Mouse (Mus musculus) liver, embryonic 14.5 days (tissue): ENCODE measurements around the gene Zfp85. TPM values are rescaled to one million over a fixed set of nuclear protein-coding genes. Genes with fewer than 3 reads are reported as not detected.
A peak's percentile ranks its signal among the peaks of the same experiment; 100 is the strongest.
"Not testable (repeated sequence)": the region's sequence is repeated elsewhere in the genome, so short reads cannot be mapped to it uniquely, and the experiment has no call there.

ENCODE experiments used
- ATAC-seq: fragments of 200-750 bp; cut with Nextera tagmentation; 2 replicates; pipeline ENCODE4 v1.8.0; 2017; ENCODE audit warnings: moderate number of reproducible peaks, mild to moderate bottlenecking, moderate library complexity; ENCODE audit not compliant: insufficient read depth
- DNase-seq, 3 experiments: peaks; one replicate each; pipeline ENCODE4 v3.0.0-alpha.2; 2012 to 2013; ENCODE audit warnings: low read depth in 3 of 3, low spot score in 3 of 3
- H3K27ac ChIP-seq: fragments of 300-500 bp; sonication (generic); 2 replicates; pipeline ENCODE4 v1.5.1; 2014; ENCODE audit warnings: moderate library complexity, mild to moderate bottlenecking, control low read depth, inconsistent platforms
- H3K27me3 ChIP-seq: fragments of 300-500 bp; sonication (generic); 2 replicates; pipeline ENCODE4 v1.6.1; 2014; ENCODE audit warnings: mild to moderate bottlenecking, low read length, moderate library complexity; ENCODE audit not compliant: control insufficient read depth, insufficient read depth
- H3K36me3 ChIP-seq: fragments of 300-500 bp; sonication (generic); replicated peaks from 2 replicates; pipeline ENCODE4 v1.6.1; 2014; ENCODE audit warnings: low read depth; ENCODE audit not compliant: control insufficient read depth, insufficient read depth
- H3K4me1 ChIP-seq, 2 experiments: fragments of 200-500 bp in 1 of 2; fragments of 300-500 bp in 1 of 2; sonication (generic) in 1 of 2; replicated peaks; 2 replicates each; pipeline ENCODE4 v1.6.1; 2012 to 2014; ENCODE audit warnings: antibody characterized with exemption in 1 of 2, inconsistent platforms in 1 of 2, low read length in 1 of 2; ENCODE audit not compliant: control insufficient read depth in 2 of 2, insufficient read depth in 2 of 2
- H3K4me2 ChIP-seq: fragments of 300-500 bp; sonication (generic); 2 replicates; pipeline ENCODE4 v1.6.1; 2014; ENCODE audit warnings: low read depth, mild to moderate bottlenecking, control low read depth, moderate library complexity
- H3K4me3 ChIP-seq, 2 experiments: fragments of 200-500 bp in 1 of 2; fragments of 300-500 bp in 1 of 2; sonication (generic) in 1 of 2; 2 replicates each; pipeline ENCODE4 v1.5.1; 2012 to 2014; ENCODE audit warnings: low read depth in 2 of 2, low read length in 2 of 2, mild to moderate bottlenecking in 2 of 2, control low read depth in 1 of 2, inconsistent platforms in 1 of 2, moderate library complexity in 1 of 2; ENCODE audit not compliant: insufficient read depth in 1 of 2
- H3K9ac ChIP-seq: fragments of 300-500 bp; sonication (generic); replicated peaks from 2 replicates; pipeline ENCODE4 v1.6.1; 2014; ENCODE audit warnings: mild to moderate bottlenecking, control low read depth, moderate library complexity
- H3K9me3 ChIP-seq: fragments of 300-500 bp; sonication (generic); 2 replicates; pipeline ENCODE4 v1.6.1; 2016; ENCODE audit warnings: low read length, mixed read lengths; ENCODE audit not compliant: control insufficient read depth
- CTCF ChIP-seq: IDR thresholded peaks from 2 replicates; pipeline ENCODE4 v1.5.1; 2016; ENCODE audit warnings: antibody characterized with exemption, low read depth, control low read depth
- EP300 ChIP-seq: IDR thresholded peaks from 2 replicates; pipeline ENCODE4 v1.6.1; 2016; ENCODE audit warnings: antibody characterized with exemption, low read depth
- WGBS: fragments of 180-500 bp; shearing (Covaris S2); extraction: QIAGEN DNeasy Blood & Tissue Kit; methylation state at CpG from one replicate; pipeline ENCODE4 v1.1.7; 2014; ENCODE audit not compliant: insufficient replicate concordance; 5-methylcytosine and 5-hydroxymethylcytosine counted together
- polyA plus RNA-seq, 2 experiments: library from polyadenylated mRNA; depleted of rRNA in 1 of 2; stranded (reverse) in 1 of 2; unstranded in 1 of 2; fragments of >200 nt; fragmentation: Nextera tagmentation in 1 of 2; extraction: Ambion mirVana in 1 of 2; gene quantifications; 2 replicates each; pipeline versions ENCODE4 v1.2.1 to v1.2.3; 2012 to 2014

The Zfp85 gene
- 0.37 and 0.74 TPM in 2 replicates for polyA plus RNA-seq (2012; rRNA removed)
- polyA plus RNA-seq (2014; fragmentation: Nextera tagmentation; extraction: Ambion mirVana), result 1.0 and 1.2 TPM in 2 replicates

GRCm38 (mm10) chr13:67754333-67755306 is at the start of gene Zfp85:
Gene Zfp85 (minus strand): TSS chr13:67755228.
- TF ChIP-seq CTCF, result no peak
- TF ChIP-seq EP300, result no peak
- H3K4me3 ChIP-seq, result peak within 1 kb of the TSS; percentile 68 to 95
- no peaks in the 10 kb centered on the region for H3K27me3 ChIP-seq
- H3K4me1 ChIP-seq, result 0 out of 4 replicates have a peak, but pooled peaks cover 0 to 3% of the 10 kb centered on the region in 2 experiments
- peak; percentile 86 for ATAC-seq
- WGBS, result 7% methylated on average over 24 of the region's 24 CpGs
- H3K9ac ChIP-seq, result peak within 1 kb of the TSS; percentile 63
- H3K9me3 ChIP-seq, result no peaks in the 10 kb centered on the region
- DNase-seq, result peak; percentile 27 to 41 (median 40)
- no peak within 1 kb of the TSS for H3K27ac ChIP-seq
- H3K36me3 ChIP-seq, result no peaks in the 10 kb centered on the region
- H3K4me2 ChIP-seq, result peak within 1 kb of the TSS; percentile 64

GRCm38 (mm10) chr13:67799151-67799550 is 44.1 kb upstream of the Zfp85 start:
- not testable (repeated sequence) for DNase-seq, H3K9ac ChIP-seq, H3K27ac ChIP-seq, ATAC-seq, H3K27me3 ChIP-seq, H3K9me3 ChIP-seq, H3K4me2 ChIP-seq, H3K4me3 ChIP-seq, H3K4me1 ChIP-seq, H3K36me3 ChIP-seq
- WGBS, result 57% methylated on average over 3 of the region's 3 CpGs

- DNase-seq (no peak), ATAC-seq (no peak)
- Histone ChIP-seq H3K4me3 (no peak overlapping the region), H3K4me1 (no peaks in the 10 kb centered on the region), H3K4me2 (no peak overlapping the region), H3K27me3 (no peaks in the 10 kb centered on the region), H3K9ac (no peak overlapping the region), H3K36me3 (no peaks in the 10 kb centered on the region), H3K27ac (no peak overlapping the region), H3K9me3 (no peaks in the 10 kb centered on the region)
- WGBS, result 78% methylated on average over 3 of the region's 3 CpGs
- no peak for TF ChIP-seq CTCF
Measured at GRCm38 (mm10) chr13:67798618-67799017, 43.6 kb upstream of the Zfp85 start.

- H3K9me3 ChIP-seq, result no peaks in the 10 kb centered on the region
- H3K27me3 ChIP-seq, result no peaks in the 10 kb centered on the region
- no peak for DNase-seq
- WGBS, result 70% methylated on average over 10 of the region's 10 CpGs
- no peak overlapping the region for H3K27ac ChIP-seq
- H3K36me3 ChIP-seq, result no peaks in the 10 kb centered on the region
- TF ChIP-seq EP300 (no peak), CTCF (no peak)
- no peak overlapping the region for H3K9ac ChIP-seq
- ATAC-seq, result no peak
- H3K4me1 ChIP-seq, result no peaks in the 10 kb centered on the region
- H3K4me3 ChIP-seq, result no peak overlapping the region
- no peak overlapping the region for H3K4me2 ChIP-seq
Measured at GRCm38 (mm10) chr13:67791921-67792455, 37.0 kb upstream of the Zfp85 start.
